Mouse (Mus musculus): Measurements from ENCODE around the gene Ugt1a7c.

DNA sequence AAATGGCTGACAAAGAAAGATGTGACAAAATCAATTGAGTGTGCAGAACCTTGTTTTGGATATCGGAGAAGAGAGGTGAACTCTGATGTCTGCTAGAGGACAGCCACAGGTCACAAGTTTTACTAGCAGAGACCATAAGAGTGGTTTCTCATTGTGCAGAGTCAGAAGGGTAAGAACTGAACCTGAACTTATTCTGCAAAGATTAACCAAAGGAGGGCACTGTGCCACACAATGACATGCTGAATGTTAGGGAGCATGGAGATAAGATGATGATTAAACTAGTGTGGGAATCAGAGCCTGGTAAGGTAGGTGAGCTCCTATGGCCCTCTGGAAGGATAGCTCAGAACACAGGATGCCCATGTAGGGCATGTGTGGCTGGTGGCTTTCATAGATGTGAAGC lies 100.8 kb downstream of the Ugt1a7c start:
- no peak for TF ChIP-seq HCFC1 (IDR thresholded peaks at IDR 0.05; ENCODE audit: low read depth, low read length)
- no peak for TF ChIP-seq ELF1 (IDR thresholded peaks at IDR 0.05; ENCODE audit: low read depth, low read length)
- no peak for TF ChIP-seq POLR2A (IDR thresholded peaks at IDR 0.05; ENCODE audit: low read depth, low read length)
- no peak for TF ChIP-seq EP300 (IDR thresholded peaks at IDR 0.05; ENCODE audit: low read length)
- TF ChIP-seq CTCF (conservative IDR thresholded peaks at IDR 0.05 in 1 of 2, IDR thresholded peaks at IDR 0.05 in 1 of 2; ENCODE audit: low read depth in 2 of 2, low read length in 2 of 2), result no peak
- no peak for TF ChIP-seq UBTF (IDR thresholded peaks at IDR 0.05; ENCODE audit: low read depth, low read length)
- TF ChIP-seq NRF1 (IDR thresholded peaks at IDR 0.05; ENCODE audit: low read depth, low read length), result no peak
- TF ChIP-seq ZC3H11A (IDR thresholded peaks at IDR 0.05; ENCODE audit: low read depth, low read length), result no peak
- no peak for TF ChIP-seq ZNF384 (IDR thresholded peaks at IDR 0.05; ENCODE audit: low read depth, low read length)
- no peak for TF ChIP-seq MAX (IDR thresholded peaks at IDR 0.05; ENCODE audit: low read length)
- no peak for TF ChIP-seq MXI1 (IDR thresholded peaks at IDR 0.05; ENCODE audit: low read depth, low read length)
- TF ChIP-seq JUND (conservative IDR thresholded peaks at IDR 0.05; ENCODE audit: low read depth, low read length), result no peak
- no peak for TF ChIP-seq MEF2A (IDR thresholded peaks at IDR 0.05; ENCODE audit: borderline replicate concordance, low read depth, low read length)
- TF ChIP-seq MYC (IDR thresholded peaks at IDR 0.05; ENCODE audit: low read depth, low read length), result no peak

Data from CH12.LX (cell line).